Mouse (Mus musculus): ENCODE measurements around the gene Gm609. TPM values are rescaled to one million over a fixed set of nuclear protein-coding genes. Genes with fewer than 3 reads are reported as not detected.
A peak's percentile ranks its signal among the peaks of the same experiment; 100 is the strongest.

Gene Gm609
- polyA plus RNA-seq, 1 experiment from 2014 or later, result not detected

DNA sequence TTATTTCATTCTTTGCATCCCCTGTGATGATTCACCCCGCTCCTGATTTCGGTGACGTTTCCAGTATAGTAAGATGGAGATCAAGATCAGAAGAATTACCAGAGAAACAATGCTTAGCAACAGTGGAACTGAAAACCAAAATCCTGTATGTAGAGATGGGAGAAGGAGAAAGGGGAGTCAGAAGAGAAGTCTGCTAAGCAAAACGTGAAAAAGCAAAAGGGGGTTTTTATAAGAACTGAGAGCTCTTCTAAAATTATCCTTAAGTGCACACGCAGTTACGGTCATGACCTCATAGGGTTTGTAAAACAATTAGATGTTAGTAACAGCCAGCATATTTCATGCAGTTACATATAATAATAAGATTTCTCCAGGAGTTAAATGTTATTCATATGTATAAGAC is 100.5 kb downstream of the Gm609 start:
- no peak overlapping the region for H3K9ac ChIP-seq (replicated peaks)
- H3K4me3 ChIP-seq (replicated peaks), result no peak overlapping the region
- ATAC-seq (ENCODE audit: insufficient number of reproducible peaks, insufficient read depth, low FRiP score, low TSS enrichment, low read depth), result no peak
- H3K27ac ChIP-seq, result no peak overlapping the region
- H3K4me2 ChIP-seq, result no peak overlapping the region
- H3K27me3 ChIP-seq, result no peaks in the 10 kb centered on the region
- WGBS, result 92% methylated on average over 6 of the region's 6 CpGs
- no peaks in the 10 kb centered on the region for H3K36me3 ChIP-seq
- H3K4me1 ChIP-seq (replicated peaks), result no peaks in the 10 kb centered on the region
- H3K9me3 ChIP-seq, result no peaks in the 10 kb centered on the region

DNA sequence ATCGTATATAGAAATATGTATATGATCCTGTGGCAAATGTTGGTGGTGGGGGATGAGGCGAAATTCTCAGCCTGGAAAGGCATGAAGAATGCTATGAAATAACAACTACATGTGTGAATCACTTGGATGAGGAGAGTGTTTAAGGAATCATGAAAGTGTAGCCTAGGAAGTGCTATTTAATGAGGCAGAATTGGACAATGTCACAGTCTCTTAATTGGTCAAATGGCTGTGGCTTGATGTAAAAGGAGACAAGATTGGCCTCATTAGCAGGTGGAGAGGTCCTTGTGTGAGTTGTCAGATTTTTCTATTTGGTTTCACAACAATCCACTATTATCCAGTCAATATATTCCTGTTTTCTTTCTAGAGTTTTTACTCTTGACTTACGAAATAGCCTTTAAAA is 101.1 kb downstream of the Gm609 start:
- Histone ChIP-seq H3K9ac (replicated peaks) (no peak overlapping the region), H3K27ac (no peak overlapping the region), H3K27me3 (no peaks in the 10 kb centered on the region), H3K4me3 (replicated peaks) (no peak overlapping the region), H3K36me3 (no peaks in the 10 kb centered on the region), H3K4me1 (replicated peaks) (no peaks in the 10 kb centered on the region), H3K9me3 (no peaks in the 10 kb centered on the region), H3K4me2 (no peak overlapping the region)
- 85% methylated on average over 3 of the region's 3 CpGs for WGBS
- ATAC-seq (ENCODE audit: insufficient number of reproducible peaks, insufficient read depth, low FRiP score, low TSS enrichment, low read depth), result no peak

DNA sequence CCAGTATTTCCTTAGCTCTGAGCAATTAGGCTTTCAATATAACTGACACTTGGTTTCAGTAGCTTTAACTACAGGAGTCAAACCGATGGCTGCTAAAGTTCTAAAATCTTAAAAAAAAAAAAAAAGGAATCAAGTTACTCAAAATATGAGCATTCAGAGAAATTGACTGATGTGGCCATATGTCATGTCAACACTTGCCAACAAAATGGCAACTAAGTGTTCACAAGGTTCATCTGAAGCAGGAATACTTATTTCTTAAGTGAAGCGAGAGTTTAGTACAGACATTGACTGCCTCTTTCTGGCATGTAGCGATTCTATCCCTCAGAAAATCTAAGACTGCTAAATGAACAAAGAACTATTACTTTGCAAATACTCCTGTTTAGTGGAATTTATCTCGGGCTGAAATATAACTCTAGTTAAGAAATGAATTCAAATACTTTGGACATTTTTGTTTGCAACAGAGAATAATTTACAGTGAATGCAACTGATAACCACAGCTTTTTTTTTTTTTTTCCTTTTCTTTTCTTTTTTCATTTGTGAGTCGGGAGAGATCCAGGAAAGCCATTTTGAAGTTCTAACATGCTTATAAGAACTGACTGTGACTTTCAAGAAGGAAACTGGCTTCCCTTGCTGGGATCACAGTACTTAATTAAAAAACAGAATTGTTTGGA is 102.3 kb downstream of the Gm609 start:
- Histone ChIP-seq H3K4me3 (replicated peaks) (no peak overlapping the region), H3K9me3 (no peaks in the 10 kb centered on the region), H3K4me2 (no peak overlapping the region), H3K27me3 (no peaks in the 10 kb centered on the region), H3K4me1 (replicated peaks) (no peaks in the 10 kb centered on the region), H3K36me3 (no peaks in the 10 kb centered on the region), H3K27ac (no peak overlapping the region), H3K9ac (replicated peaks) (no peak overlapping the region)
- no peak for ATAC-seq (ENCODE audit: insufficient number of reproducible peaks, insufficient read depth, low FRiP score, low TSS enrichment, low read depth)
- WGBS, result 71% methylated on average over 5 of the region's 5 CpGs

DNA sequence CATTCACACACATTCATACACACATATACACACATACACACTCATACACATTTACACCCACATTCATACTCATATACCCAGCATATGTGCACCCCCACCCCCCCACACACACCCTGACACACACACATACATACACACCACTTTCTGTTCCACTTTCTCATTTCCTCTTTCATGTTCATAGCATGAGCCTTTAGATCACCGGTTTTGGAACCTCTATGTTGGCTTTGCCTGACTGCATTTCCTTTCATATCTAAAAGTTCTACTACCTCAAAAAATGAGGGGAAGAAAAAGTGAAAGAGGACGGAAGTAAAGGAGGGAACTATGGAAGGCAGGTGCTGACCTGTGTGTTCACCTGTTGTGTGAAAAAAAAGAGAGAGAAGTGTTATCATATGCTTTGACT is 102.9 kb downstream of the Gm609 start:
- Histone ChIP-seq H3K27me3 (no peaks in the 10 kb centered on the region), H3K4me1 (replicated peaks) (no peaks in the 10 kb centered on the region), H3K4me2 (no peak overlapping the region), H3K9me3 (no peaks in the 10 kb centered on the region), H3K36me3 (no peaks in the 10 kb centered on the region), H3K4me3 (replicated peaks) (no peak overlapping the region), H3K27ac (no peak overlapping the region), H3K9ac (replicated peaks) (no peak overlapping the region)
- ATAC-seq (ENCODE audit: insufficient number of reproducible peaks, insufficient read depth, low FRiP score, low TSS enrichment, low read depth), result no peak
- 83% methylated on average over 2 of the region's 2 CpGs for WGBS

DNA sequence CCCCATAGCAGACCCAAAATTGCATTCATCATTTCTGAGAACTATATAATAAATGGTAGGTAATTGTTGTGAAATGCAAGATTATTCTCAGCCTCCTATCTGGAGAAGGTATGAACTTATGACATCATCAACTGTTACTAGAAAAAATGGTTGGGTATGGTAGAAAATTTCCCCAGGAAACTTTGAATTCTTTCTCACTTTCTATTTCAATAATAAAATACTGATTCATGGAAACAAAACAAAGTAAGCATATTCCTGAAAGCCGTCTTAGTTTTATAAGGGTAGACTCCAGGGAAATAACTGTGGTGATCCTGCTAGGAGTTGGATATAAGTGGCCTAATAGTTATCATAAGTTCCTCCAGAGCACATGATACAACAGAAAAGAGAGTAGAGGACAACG is 103.7 kb downstream of the Gm609 start:
- H3K4me2 ChIP-seq, result no peak overlapping the region
- no peak for ATAC-seq (ENCODE audit: insufficient number of reproducible peaks, insufficient read depth, low FRiP score, low TSS enrichment, low read depth)
- no peaks in the 10 kb centered on the region for H3K27me3 ChIP-seq
- H3K9ac ChIP-seq (replicated peaks), result no peak overlapping the region
- H3K9me3 ChIP-seq, result no peaks in the 10 kb centered on the region
- H3K27ac ChIP-seq, result no peak overlapping the region
- no peaks in the 10 kb centered on the region for H3K36me3 ChIP-seq
- no peak overlapping the region for H3K4me3 ChIP-seq (replicated peaks)
- H3K4me1 ChIP-seq (replicated peaks), result no peaks in the 10 kb centered on the region
- 87% methylated on average over 2 of the region's 2 CpGs for WGBS

DNA sequence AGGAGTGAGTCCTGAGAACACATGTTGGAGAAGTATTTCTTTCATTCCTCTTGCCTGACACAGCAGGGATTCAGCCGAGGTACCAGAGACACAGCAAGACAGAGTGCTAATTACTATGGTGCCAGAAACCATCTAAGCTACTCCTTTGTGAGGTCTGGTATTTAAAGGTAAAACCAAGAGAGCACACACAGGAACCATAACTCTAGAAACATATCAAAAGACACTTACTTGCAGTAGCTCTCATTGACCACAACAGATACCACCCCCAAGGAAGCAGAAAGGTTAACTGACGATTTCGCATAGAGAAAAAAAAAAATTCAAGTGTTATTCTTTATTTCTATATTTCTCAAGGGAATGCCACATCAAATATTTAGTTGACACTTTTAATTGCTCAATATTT is 111.0 kb downstream of the Gm609 start:
- H3K36me3 ChIP-seq, result no peaks in the 10 kb centered on the region
- H3K4me1 ChIP-seq (replicated peaks), result no peaks in the 10 kb centered on the region
- no peaks in the 10 kb centered on the region for H3K9me3 ChIP-seq
- ATAC-seq (ENCODE audit: insufficient number of reproducible peaks, insufficient read depth, low FRiP score, low TSS enrichment, low read depth), result no peak
- no peak overlapping the region for H3K9ac ChIP-seq (replicated peaks)
- 78% methylated on average over 3 of the region's 3 CpGs for WGBS
- H3K27me3 ChIP-seq, result no peaks in the 10 kb centered on the region
- H3K4me2 ChIP-seq, result no peak overlapping the region
- H3K4me3 ChIP-seq (replicated peaks), result no peak overlapping the region
- H3K27ac ChIP-seq, result no peak overlapping the region

DNA sequence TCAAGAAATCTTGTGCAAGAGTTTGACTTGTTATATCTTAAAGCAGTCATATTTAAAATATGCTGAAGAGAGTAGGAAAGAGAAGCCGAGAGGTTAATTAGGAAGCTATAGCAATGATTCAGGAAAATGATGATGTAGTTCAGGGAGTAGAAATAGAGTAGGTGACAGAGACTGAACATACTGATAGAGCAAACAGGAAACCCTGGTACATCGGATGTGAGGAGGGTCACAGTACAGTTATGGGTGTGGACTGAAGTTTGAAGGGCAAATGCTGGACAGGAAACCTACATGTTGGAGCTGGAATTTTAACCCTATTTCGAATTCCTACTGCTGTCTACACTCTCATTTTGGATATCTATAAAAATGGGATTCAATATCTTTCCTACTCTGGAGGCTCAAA is 113.8 kb downstream of the Gm609 start:
- no peak overlapping the region for H3K9ac ChIP-seq (replicated peaks)
- H3K4me1 ChIP-seq (replicated peaks), result no peaks in the 10 kb centered on the region
- 79% methylated on average over 3 of the region's 3 CpGs for WGBS
- H3K4me2 ChIP-seq, result no peak overlapping the region
- no peak overlapping the region for H3K4me3 ChIP-seq (replicated peaks)
- H3K27me3 ChIP-seq, result no peaks in the 10 kb centered on the region
- H3K27ac ChIP-seq, result no peak overlapping the region
- no peaks in the 10 kb centered on the region for H3K36me3 ChIP-seq
- H3K9me3 ChIP-seq, result no peaks in the 10 kb centered on the region
- no peak for ATAC-seq (ENCODE audit: insufficient number of reproducible peaks, insufficient read depth, low FRiP score, low TSS enrichment, low read depth)

DNA sequence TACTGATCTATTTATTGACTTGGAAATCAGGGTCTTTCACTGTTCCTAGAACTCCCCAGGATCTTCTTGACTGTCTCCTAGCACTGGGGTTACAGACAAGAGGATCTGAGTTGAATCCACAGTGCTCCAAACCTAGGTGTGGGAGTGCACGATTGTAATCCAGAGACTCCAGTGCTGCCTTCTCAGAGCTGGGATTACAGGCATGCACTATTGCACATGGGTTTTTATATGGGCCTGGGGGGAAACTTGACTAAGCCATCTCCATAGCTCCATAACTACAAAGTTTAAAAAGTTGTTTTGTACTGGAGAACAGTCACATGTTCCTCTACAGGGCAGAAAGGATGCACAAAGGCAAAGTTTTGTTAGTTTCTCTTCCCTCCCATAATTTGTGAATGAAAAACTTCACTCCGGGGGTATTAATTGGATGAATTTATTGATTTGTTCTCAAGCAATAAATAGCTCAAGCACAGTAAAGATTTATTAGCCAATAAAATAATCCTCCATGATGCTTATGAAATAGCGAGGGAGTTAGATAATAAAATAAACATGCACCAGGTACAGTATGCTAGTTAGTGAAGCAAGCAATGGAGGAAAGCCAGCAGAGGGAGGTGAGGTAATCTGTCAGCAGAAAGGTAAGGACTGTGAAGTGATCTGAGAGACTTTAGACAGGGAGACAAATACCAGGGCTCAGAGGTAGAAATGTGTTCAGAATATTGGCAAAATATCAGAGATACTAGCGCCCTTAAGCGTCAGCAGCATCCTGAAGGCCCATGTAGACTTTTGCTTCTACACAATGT is 114.4 kb downstream of the Gm609 start:
- Histone ChIP-seq H3K27ac (no peak overlapping the region), H3K4me3 (replicated peaks) (no peak overlapping the region), H3K9me3 (no peaks in the 10 kb centered on the region), H3K36me3 (no peaks in the 10 kb centered on the region), H3K4me1 (replicated peaks) (no peaks in the 10 kb centered on the region), H3K27me3 (no peaks in the 10 kb centered on the region), H3K4me2 (no peak overlapping the region), H3K9ac (replicated peaks) (no peak overlapping the region)
- peak; percentile 52; the same call in 1 of the 2 replicates for ATAC-seq (ENCODE audit: insufficient number of reproducible peaks, insufficient read depth, low FRiP score, low TSS enrichment, low read depth)
- 69% methylated on average over 5 of the region's 5 CpGs for WGBS

DNA sequence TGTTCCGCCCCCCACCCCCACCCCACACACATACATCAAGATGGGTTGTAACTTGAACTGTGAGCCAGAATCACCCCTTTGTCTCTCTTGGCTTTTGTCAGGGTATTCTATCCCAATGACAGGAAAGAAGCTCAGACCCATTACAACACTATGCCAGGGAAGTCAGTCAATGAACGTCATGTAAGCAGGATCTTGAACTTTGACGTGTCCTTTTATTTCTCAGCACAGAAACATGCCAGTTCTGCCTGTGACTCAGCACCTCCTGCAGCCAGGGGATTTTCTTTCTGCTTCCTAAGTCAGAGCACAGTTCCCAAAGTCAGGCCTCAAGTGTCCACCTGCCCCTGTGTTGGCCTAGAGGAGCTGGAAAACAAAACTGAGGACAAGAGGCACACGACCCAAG is 115.4 kb downstream of the Gm609 start:
- H3K4me1 ChIP-seq (replicated peaks), result no peaks in the 10 kb centered on the region
- no peaks in the 10 kb centered on the region for H3K9me3 ChIP-seq
- H3K4me2 ChIP-seq, result no peak overlapping the region
- WGBS, result 87% methylated on average over 4 of the region's 4 CpGs
- H3K36me3 ChIP-seq, result no peaks in the 10 kb centered on the region
- ATAC-seq (ENCODE audit: insufficient number of reproducible peaks, insufficient read depth, low FRiP score, low TSS enrichment, low read depth), result no peak
- no peak overlapping the region for H3K27ac ChIP-seq
- H3K9ac ChIP-seq (replicated peaks), result no peak overlapping the region
- no peaks in the 10 kb centered on the region for H3K27me3 ChIP-seq
- H3K4me3 ChIP-seq (replicated peaks), result no peak overlapping the region

DNA sequence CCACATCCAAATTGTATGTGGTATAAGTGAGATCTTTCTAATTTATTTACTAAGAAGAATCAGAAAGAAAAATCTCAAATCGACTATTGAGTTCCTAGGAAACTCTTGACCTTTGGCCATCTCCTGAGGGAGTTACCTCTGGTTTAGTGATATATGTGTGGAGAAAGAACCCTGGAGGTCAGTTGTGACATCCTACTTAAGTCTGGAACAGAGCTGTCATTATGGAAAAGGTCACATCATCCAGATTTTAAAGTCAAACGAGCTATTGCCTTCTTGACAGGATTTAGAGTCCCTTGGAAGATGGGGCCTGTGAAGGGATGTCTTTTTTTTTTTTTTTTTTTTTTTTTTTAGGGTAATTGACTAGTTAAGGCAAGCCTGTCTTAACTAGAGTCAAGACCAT is 116.0 kb downstream of the Gm609 start:
- Histone ChIP-seq H3K27ac (no peak overlapping the region), H3K36me3 (no peaks in the 10 kb centered on the region), H3K9me3 (no peaks in the 10 kb centered on the region), H3K9ac (replicated peaks) (no peak overlapping the region), H3K4me1 (replicated peaks) (no peaks in the 10 kb centered on the region), H3K4me2 (no peak overlapping the region), H3K27me3 (no peaks in the 10 kb centered on the region), H3K4me3 (replicated peaks) (no peak overlapping the region)
- WGBS, result 63% methylated on average over 2 of the region's 2 CpGs
- no peak for ATAC-seq (ENCODE audit: insufficient number of reproducible peaks, insufficient read depth, low FRiP score, low TSS enrichment, low read depth)

DNA sequence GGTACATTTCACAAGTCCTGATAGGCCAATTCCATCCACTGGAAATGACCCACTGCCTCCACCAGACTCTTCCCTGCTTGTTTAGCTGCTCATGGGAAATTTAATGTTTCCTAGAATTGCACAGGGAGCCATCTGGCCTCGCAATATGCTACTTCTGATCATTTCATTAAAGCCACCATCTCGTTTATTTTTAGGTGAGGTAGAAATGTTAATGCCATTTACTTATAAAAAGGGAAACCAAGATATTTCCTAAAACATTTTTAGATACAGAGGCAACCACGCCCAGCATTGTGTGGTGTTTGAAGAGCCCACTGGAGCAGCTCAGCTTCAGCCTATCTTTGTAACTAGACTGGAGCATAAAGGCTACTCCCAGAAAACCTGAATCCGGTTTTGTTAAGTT is 116.5 kb downstream of the Gm609 start:
- Histone ChIP-seq H3K9ac (replicated peaks) (no peak overlapping the region), H3K27me3 (no peaks in the 10 kb centered on the region), H3K4me1 (replicated peaks) (no peaks in the 10 kb centered on the region), H3K36me3 (no peaks in the 10 kb centered on the region), H3K4me2 (no peak overlapping the region), H3K4me3 (replicated peaks) (no peak overlapping the region), H3K27ac (no peak overlapping the region), H3K9me3 (no peaks in the 10 kb centered on the region)
- 76% methylated on average over 4 of the region's 4 CpGs for WGBS
- ATAC-seq (ENCODE audit: insufficient number of reproducible peaks, insufficient read depth, low FRiP score, low TSS enrichment, low read depth), result no peak

All from limb, embryonic 12.5 days (tissue).